Mouse (Mus musculus) mesoderm, embryonic 11.5 days (tissue): ENCODE data around the gene Tnip1.

Source experiments
- DNase-seq: peaks from one replicate; pipeline ENCODE4 v3.0.0-alpha.2; 2012; ENCODE audit warnings: low read depth, low spot score

The Tnip1 gene

DNA sequence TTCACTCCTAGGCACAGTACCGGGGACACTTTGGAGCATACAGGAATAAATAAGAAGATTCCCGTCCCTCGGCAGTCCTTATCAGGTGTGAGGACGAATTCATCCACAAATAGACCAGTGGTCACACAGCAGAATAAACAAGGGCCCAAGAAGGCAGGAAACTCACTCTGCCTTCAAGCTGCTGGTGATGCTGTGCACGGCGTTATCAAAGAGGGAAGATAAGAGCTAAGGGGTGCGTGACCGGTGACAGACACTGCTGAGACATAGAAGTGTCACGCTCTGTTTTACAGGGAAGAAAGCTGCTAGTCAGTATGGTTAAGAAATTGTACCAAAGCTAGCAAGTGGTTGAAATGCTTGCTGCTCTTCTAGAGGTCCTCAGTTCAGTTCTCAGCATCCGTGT, 82.8 kb downstream of the Tnip1 start:
- DNase-seq = no peak

DNA sequence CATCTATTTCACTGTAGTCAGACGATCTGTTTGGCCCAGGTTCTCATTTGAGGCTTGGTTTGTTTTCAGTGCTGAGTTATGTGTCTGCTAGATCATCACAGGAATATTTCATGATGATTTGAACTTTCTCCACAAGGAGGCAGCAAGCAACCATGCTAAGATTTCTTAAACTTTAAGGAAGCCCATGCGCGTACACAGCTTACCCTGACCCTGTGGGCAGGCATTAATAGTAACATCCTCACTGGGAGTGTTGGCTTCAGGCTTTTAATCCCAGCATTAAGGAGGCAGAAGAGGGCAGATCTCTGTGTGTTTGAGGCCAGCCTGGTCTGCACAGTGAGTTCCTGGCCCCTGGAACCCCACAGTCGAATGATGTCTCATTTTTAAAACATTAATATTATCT, 83.3 kb downstream of the Tnip1 start:
- DNase-seq = peak; percentile 74

DNA sequence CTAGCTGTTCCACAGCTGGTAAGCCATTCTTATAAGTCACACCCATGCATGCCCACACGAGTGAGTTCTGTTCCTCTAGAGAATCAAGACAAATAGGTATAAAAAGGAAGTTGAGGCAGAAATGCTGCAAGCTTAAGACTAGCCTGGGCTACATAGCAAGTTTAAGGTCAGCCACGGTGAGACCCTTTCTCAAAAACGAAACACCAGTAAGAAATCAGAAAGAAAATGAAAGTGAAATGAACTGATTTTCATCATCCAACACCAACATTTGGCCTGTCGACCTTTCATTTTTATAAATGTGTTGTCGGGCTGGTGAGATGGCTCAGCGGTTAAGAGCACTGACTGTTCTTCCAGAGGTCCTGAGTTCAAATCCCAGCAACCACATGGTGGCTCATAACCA, 83.8 kb downstream of the Tnip1 start:
- DNase-seq = no peak

DNA sequence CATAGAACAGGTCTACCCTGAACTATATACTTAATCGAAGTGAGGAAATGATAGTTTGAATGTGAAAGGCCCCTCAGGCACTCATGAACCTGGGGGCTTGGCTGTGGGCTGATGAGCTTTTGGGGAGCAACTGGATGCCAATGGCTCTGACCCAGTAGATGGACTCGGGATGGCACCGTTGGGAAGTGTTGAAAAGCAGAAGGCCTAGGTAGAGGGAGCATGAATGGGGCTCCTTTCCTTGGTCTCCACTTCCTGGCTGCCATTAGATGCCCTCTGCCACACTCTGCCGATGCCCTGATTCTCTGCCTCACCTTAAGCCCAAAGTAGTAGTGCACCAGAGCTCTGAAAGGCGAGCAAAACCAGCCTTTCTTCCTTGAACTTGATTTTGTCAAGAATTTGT, 86.7 kb downstream of the Tnip1 start:
- DNase-seq = no peak

DNA sequence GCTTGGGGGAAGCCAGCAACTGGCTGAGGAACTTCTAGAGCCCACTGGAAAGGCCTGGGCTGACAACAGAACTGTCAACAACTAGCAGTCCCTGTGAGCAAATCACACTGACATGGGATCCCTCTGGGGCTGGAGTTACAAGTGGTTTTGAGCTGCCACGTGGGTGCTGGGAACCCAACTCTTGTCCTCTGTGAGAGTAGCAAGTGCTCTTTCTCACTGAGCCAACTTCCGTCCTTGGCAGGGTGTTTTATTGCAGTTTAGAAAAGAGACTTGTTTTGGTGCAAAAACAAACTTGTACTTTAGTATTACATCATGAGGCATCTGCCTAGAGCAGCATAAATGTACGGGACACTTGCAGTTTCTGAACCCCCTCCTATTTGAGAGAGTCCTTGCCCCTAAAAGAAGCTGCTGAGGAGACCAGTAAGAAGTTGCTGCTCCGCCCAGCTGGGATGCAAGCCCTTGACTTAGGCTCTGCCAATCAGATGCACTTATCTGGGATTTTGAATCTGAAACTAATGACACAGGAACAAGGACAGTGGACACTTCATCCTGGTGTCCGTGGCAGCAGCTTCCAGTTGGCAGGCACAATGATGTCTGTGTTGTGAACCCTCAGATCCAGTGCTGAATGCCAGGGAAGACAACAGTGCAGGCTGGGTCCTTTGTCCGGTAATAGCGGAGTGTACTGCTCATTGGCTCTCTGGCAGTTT, 90.7 kb downstream of the Tnip1 start:
- no peak for DNase-seq

DNA sequence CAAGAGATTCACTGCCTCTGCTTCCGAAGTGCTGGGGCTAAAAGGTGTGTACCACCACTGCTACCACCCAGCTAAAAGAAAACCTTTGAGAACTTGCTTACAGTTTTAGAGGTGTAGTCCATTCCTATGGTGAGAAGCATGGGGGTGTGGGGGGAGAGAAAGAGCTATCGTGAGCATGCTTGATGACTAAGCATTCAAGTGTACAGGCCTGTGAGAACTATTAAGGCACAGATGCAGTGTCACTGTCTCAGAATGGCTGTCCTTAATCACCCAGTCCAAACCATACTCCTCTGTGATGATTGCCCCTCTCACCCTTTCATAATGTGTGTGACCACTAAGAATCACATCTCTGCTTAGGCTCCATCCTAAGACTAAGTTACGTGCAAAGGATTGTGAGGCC, 93.4 kb downstream of the Tnip1 start:
- no peak for DNase-seq

DNA sequence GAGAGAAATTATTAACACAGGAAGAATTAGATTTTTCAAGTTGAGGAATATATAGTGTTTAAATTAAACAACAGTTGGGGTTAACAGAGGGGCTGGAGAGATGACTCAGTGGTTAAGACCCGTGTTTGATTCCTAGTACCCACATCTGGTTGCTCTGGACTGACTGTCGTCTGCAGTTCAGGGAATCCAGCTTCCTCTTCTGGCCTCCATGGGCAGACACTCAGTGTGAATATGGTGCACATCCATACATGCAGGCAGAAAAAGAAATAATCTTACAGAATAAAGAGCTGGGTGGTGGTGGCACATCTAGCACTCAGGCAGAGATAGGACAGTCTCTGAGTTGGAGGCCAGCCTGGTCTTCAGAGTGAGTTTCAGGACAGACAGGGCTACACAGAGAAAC, 94.3 kb downstream of the Tnip1 start:
- DNase-seq = no peak

DNA sequence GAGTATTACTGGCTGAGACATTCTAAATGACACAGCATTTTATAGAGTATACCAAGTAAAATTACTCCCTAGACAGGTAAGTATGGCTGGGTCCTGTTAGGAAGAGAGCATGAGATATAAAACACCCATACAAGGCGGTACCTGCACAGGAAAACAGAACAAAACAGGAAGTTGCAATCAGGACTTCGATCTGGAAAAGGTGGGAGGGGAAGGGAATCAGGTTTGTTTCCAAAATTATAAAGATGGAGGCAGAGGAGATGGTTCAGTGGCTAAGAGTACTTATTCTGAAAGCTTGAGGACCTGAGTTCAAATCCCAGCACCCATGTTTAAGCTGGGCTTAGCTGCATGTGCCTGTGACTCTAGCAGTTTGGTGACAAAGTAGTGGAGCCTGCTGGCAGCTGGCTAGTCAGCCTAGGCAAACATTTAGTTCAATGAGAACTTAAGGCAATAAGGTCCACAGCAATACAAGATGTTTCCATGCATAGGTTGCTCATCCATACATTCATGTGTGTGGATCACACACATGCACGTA, 94.7 kb downstream of the Tnip1 start:
- no peak for DNase-seq

DNA sequence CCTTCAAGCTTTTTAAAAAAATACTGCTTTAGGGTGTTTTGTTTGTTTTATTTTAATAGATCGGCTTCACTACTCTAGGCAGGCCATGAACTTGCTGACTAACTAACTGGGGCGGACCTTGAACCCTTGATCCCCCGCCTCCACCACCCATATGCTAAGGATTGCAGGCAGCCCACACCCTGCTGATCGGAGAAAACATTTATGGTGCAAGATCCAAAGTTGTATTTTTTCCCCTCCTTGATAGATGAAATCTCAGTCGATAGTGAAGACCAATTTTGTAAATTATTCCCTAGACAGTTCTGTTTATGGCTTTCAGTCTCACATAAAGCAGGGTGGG, 95.7 kb downstream of the Tnip1 start:
- DNase-seq = peak; percentile 41

DNA sequence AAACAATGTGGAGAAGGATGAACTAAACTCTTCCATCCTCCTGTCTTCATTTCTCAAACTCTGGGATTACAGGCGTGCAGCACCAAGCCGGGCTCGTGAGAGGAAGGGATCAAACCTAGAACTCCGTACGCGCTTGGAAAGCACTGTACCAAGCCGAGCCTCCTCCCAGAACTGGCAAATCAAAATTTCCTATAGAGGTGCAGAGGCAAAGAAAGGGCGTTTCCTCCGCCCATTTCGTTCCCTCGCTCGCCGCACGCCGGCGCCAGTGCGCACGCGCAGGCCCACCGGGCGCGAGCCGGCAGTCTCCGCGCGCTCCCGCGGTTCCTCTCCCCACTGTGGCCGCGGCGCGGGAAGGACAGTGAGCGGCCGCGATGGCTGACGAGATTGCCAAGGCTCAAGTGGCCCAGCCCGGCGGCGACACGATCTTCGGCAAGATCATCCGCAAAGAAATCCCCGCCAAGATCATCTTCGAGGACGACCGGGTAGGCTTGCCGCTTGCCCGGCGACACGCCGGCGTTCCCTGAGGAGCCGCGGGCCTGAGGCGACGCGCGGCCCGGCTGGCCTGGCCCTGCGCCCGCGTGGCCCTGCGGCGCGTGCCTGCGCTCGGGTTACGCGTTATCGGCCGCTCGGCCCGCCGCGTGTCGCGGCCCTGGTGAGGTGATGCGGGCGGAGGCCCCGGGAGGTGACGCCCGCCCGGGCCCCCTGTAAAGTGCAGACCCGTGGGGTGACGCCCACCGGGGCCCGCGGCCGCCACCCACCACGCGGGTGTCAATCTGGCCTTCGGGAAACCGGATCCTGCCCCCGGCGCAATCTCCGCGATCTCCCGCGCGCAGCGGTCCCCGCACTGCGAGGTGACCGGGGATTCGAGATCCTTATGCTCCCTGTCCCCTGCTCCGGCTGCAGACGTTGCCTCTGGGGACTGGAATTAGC, 96.3 kb downstream of the Tnip1 start, which contains the start of gene Hint1:
TSS of gene Hint1 (plus strand) at position 265 of the 930 bp plus-strand sequence.
- peak; percentile 93 for DNase-seq

DNA sequence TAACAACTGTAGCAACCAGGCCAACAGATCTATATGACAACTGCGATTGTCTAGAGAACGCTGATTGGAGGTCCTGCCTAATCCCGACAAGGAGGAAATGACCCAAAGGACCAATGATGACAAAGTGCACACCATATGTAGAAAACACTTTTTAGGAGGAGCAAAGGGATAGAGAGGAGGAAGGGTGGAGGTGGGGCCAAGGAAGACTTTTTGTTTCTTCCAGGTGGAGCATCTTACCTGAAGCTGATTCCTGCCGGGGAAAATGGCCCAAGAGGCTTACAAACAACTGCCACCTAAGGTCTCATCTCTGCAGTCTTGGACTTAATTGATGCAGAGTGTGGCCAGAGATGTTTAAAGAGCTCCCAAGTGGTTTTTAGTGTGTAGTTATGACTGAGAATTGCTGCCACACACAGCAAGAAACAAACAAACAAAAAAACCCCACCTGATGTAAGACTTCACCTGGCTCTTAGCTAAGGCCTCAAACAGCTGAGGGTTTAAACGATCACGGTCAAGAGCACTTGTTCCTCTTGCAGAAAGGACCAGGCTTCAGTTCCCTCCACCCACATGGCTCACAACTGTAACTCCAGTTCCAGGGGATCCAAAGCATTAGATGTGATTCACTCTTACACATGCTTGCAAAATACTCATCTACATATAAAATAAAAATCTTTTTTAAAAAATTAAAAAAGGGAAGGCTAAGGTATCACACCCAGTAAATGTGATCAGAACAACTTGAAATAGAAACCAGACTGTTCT, 97.2 kb downstream of the Tnip1 start:
- no peak for DNase-seq

DNA sequence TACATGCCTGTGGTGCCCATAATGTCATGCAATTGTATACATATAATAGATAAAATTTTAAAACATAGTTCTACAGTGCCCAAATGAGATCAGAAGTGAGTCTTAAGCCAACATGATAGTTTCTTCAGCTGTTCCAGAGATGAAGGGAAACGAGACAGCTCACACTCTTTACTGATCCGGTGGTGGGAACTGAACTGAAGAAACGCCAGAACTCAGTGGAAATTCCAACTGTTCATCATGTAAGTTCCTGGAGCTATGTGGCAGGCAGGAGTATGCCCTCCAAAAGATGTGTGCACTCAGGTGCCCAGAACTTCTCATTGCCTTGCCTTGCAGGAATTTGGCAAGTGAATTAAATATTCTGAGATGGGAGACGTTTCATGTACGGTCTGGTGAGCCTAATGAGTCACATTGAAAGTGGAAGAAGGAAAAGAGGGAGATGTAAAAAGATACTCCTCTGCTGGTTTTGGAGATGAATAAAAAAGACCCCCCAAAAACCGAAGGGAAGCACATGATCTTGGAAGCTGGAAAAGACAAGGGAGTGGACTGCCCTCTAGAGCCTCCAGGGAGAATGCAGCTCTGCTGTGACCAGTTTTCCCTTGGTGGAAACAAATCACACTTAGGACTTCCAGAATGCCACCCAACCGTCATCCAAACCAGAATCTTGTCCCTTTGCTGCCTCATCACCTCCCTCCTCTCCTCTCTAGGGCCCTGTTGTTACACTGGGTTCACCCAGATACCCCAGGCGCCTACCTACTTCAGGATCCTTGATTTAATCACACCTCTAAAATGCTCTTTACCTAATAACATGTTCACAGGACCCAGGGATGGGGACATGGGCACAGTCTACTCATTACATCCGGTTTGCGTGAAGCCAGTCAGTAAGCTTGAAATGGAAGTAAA, 99.8 kb downstream of the Tnip1 start:
- peak; percentile 71 for DNase-seq

DNA sequence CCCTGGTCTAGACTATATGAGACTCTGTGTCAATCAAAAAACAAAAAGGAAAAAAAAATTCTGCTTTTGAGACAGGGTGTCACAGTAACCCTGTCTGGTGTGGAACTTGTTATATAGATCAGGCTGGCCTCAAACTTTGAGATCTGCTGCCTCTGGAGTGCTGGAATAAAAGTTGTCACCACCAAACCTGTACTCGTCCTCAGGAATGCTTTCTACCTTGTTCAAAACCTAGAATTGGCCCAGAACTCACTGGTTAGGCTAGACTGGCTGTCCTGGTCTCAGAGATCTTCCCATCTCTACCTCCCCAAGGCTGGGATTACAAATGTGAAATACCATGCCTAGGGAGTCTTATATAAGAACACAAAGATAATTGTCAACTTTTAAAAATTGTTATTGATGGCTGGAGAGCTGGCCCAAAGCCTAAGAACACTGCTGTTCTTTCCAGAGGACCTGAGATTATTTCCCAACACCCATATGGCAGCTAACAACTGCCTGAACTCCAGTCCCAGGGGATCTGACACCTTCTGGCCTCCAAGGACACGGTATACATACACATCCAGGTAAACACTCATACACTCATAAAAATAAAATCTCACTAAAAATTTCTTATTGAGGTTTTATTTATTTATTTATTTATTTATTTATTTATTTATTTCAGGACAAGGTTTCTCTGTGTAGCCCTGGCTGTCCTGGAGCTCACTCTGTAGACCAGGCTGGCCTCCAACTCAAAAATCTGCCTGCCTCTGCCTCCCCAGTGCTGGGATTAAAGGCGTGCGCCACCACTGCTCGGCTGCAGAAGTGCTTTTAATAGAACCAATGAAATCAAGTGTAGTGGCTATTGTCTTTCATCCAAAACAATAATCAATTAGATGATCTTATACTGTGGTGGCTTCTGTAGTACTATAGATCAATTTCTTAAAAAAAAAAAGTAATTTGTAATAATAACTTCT, 101.0 kb downstream of the Tnip1 start:
- no peak for DNase-seq
